Mouse (Mus musculus): ENCODE data around the gene Pou2f1.

- TF ChIP-seq CTCF (IDR thresholded peaks at IDR 0.05; ENCODE audit: extremely low read depth, insufficient read depth, insufficient read length, insufficient replicate concordance) (no peak), POLR2A (IDR thresholded peaks at IDR 0.05; ENCODE audit: low read depth, low read length) (no peak)
Measured at GRCm38 (mm10) chr1:165875520-165876284, 126.8 kb downstream of the Pou2f1 start.
